Comparison of ENCODE assay signal across 8 mouse cellular contexts in genomic region chr3:65958102-65958839, GRCm38 (mm10). TPM values are rescaled to one million over a fixed set of nuclear protein-coding genes. Genes with fewer than 3 reads are reported as not detected.
DNase-seq lines count a peak whose midpoint lies in the region; ATAC-seq and TF ChIP-seq lines count a peak whose summit lies in the region.

TSS of gene Ccnl1 (minus strand) at chr3:65958249.

- peak; percentile 98 to 99 for DNase-seq in B cell, adult 2 months
- DNase-seq in brain, adult 2 months (ENCODE audit: low read depth, low spot score), result peak; percentile 98
- DNase-seq in heart, adult 9 months (ENCODE audit: low spot score in 2 of 2), result peak; percentile 96 to 97
- DNase-seq in limb, embryonic 14.5 days (ENCODE audit: low spot score), result peak; percentile 94
- DNase-seq in spleen, adult 2 months (ENCODE audit: low read depth in 1 of 2, low spot score in 2 of 2), result peak; percentile 88 to 96

- peak within 1 kb of the TSS; percentile 86 for H3K4me2 ChIP-seq in kidney, embryonic 14.5 days (replicated peaks; ENCODE audit: low read depth, low read length)
- peak within 1 kb of the TSS; percentile 59 for H3K4me2 ChIP-seq in limb, embryonic 14.5 days (replicated peaks; ENCODE audit: low read depth, low read length, severe bottlenecking)
- peak within 1 kb of the TSS; percentile 96 for H3K4me2 ChIP-seq in midbrain, embryonic 16.5 days (ENCODE audit: low read length)

- H3K9me3 ChIP-seq in kidney, embryonic 14.5 days (ENCODE audit: control insufficient read depth, low read length), result no peaks in the 10 kb centered on the region
- H3K9me3 ChIP-seq in limb, embryonic 14.5 days (ENCODE audit: control insufficient read depth, low read length), result no peaks in the 10 kb centered on the region
- H3K9me3 ChIP-seq in midbrain, embryonic 16.5 days (replicated peaks; ENCODE audit: control insufficient read depth, low read length, poor library complexity, severe bottlenecking), result no peaks in the 10 kb centered on the region

- peaks cover 6% of the 10 kb centered on the region for H3K4me1 ChIP-seq in embryonic fibroblast, embryonic 13.5 days (ENCODE audit: control insufficient read depth, insufficient read depth, low read length)
- H3K4me1 ChIP-seq in kidney, embryonic 14.5 days (ENCODE audit: control insufficient read depth, insufficient read depth, low read length), result peaks cover 26% of the 10 kb centered on the region
- peaks cover 35% of the 10 kb centered on the region for H3K4me1 ChIP-seq in limb, embryonic 14.5 days (ENCODE audit: control insufficient read depth, insufficient read depth, low read length)
- peaks cover 34% of the 10 kb centered on the region for H3K4me1 ChIP-seq in midbrain, embryonic 16.5 days (ENCODE audit: control insufficient read depth, insufficient read depth, low read length)
- H3K4me1 ChIP-seq in spleen, adult 2 months (ENCODE audit: control insufficient read depth, insufficient read depth, insufficient read length), result peaks cover 12% of the 10 kb centered on the region

- peaks cover 27% of the 10 kb centered on the region for H3K36me3 ChIP-seq in kidney, embryonic 14.5 days (ENCODE audit: control insufficient read depth, insufficient read depth, low read length)
- H3K36me3 ChIP-seq in limb, embryonic 14.5 days (ENCODE audit: control insufficient read depth, insufficient read depth, low read length), result peaks cover 31% of the 10 kb centered on the region
- H3K36me3 ChIP-seq in midbrain, embryonic 16.5 days (ENCODE audit: control insufficient read depth, insufficient read depth, low read length), result peaks cover 6% of the 10 kb centered on the region; the same call in 1 of the 2 replicates
- H3K36me3 ChIP-seq in spleen, adult 2 months (ENCODE audit: control insufficient read depth, insufficient read depth, low read length), result peaks cover 18% of the 10 kb centered on the region

- peak; percentile 96 for ATAC-seq in kidney, embryonic 14.5 days (ENCODE audit: low FRiP score, low TSS enrichment)
- ATAC-seq in limb, embryonic 14.5 days (ENCODE audit: low FRiP score, low read depth), result peak; percentile 94
- ATAC-seq in midbrain, embryonic 16.5 days, result peak; percentile 98

- peak within 1 kb of the TSS; percentile 97 for H3K27ac ChIP-seq in embryonic fibroblast, embryonic 13.5 days (ENCODE audit: insufficient read depth, low read length)
- peak within 1 kb of the TSS; percentile 99 for H3K27ac ChIP-seq in kidney, embryonic 14.5 days (ENCODE audit: low read depth, low read length)
- H3K27ac ChIP-seq in limb, embryonic 14.5 days (replicated peaks; ENCODE audit: low read depth, low read length), result peak within 1 kb of the TSS; percentile 100
- peak within 1 kb of the TSS; percentile 98 for H3K27ac ChIP-seq in midbrain, embryonic 16.5 days (ENCODE audit: low read length)
- peak within 1 kb of the TSS; percentile 99 for H3K27ac ChIP-seq in spleen, adult 2 months (ENCODE audit: insufficient read depth, low read length)

- H3K4me3 ChIP-seq in embryonic fibroblast, embryonic 13.5 days (ENCODE audit: insufficient read depth, low read length), result peak within 1 kb of the TSS; percentile 75
- peak within 1 kb of the TSS; percentile 97 for H3K4me3 ChIP-seq in kidney, embryonic 14.5 days (ENCODE audit: low read length)
- peak within 1 kb of the TSS; percentile 99 for H3K4me3 ChIP-seq in limb, embryonic 14.5 days (replicated peaks; ENCODE audit: low read length)
- H3K4me3 ChIP-seq in midbrain, embryonic 16.5 days (ENCODE audit: low read depth, low read length), result peak within 1 kb of the TSS; percentile 78
- peak within 1 kb of the TSS; percentile 93 for H3K4me3 ChIP-seq in spleen, adult 2 months (ENCODE audit: extremely low read depth, insufficient read depth, insufficient read length)

- peak within 1 kb of the TSS; percentile 100 for H3K9ac ChIP-seq in kidney, embryonic 14.5 days (ENCODE audit: low read depth, low read length)
- H3K9ac ChIP-seq in limb, embryonic 14.5 days (ENCODE audit: low read depth, low read length, severe bottlenecking), result peak within 1 kb of the TSS; percentile 99
- peak within 1 kb of the TSS; percentile 96 for H3K9ac ChIP-seq in midbrain, embryonic 16.5 days (ENCODE audit: low read depth, low read length)

- peak; percentile 92 for TF ChIP-seq POLR2A in embryonic fibroblast, embryonic 13.5 days (IDR thresholded peaks at IDR 0.05; ENCODE audit: low read depth, low read length)
- TF ChIP-seq POLR2A in limb, embryonic 14.5 days (IDR thresholded peaks at IDR 0.05; ENCODE audit: borderline replicate concordance, extremely low read depth, insufficient read depth, insufficient read length), result peak; percentile 92
- TF ChIP-seq POLR2A in spleen, adult 2 months (IDR thresholded peaks at IDR 0.05; ENCODE audit: low read depth, low read length), result peak; percentile 89

- no peak for TF ChIP-seq CTCF in embryonic fibroblast, embryonic 13.5 days (IDR thresholded peaks at IDR 0.05; ENCODE audit: borderline replicate concordance, insufficient read depth, low read length)
- no peak for TF ChIP-seq CTCF in spleen, adult 2 months (IDR thresholded peaks at IDR 0.05; ENCODE audit: extremely low read depth, insufficient read depth, insufficient read length, insufficient replicate concordance)

- no peaks in the 10 kb centered on the region for H3K27me3 ChIP-seq in kidney, embryonic 14.5 days (ENCODE audit: control insufficient read depth, insufficient read depth, low read length)
- H3K27me3 ChIP-seq in limb, embryonic 14.5 days (ENCODE audit: control insufficient read depth, insufficient read depth, low read length), result no peaks in the 10 kb centered on the region
- no peaks in the 10 kb centered on the region for H3K27me3 ChIP-seq in midbrain, embryonic 16.5 days (ENCODE audit: control insufficient read depth, insufficient read depth, low read depth, low read length)
- no peaks in the 10 kb centered on the region for H3K27me3 ChIP-seq in spleen, adult 2 months (ENCODE audit: control insufficient read depth, insufficient read depth, low read length)

- under 1% methylated on average over 69 of the region's 70 CpGs for WGBS in kidney, embryonic 14.5 days
- WGBS in limb, embryonic 14.5 days, result under 1% methylated on average over 65 of the region's 70 CpGs
- under 1% methylated on average over 69 of the region's 70 CpGs for WGBS in midbrain, embryonic 16.5 days
- under 1% methylated on average over 69 of the region's 70 CpGs for WGBS in spleen, adult 2 months

RNA-seq across cellular contexts. Expression of gene Ccnl1, which starts in this region (rescaled TPM):
- polyA plus RNA-seq in embryonic fibroblast, embryonic 13.5 days (2011; ENCODE audit: insufficient read length, low read depth, missing spikeins), result 94.5 and 115 TPM in 2 replicates
- polyA plus RNA-seq in kidney, embryonic 14.5 days (2014; fragmentation: Nextera tagmentation; extraction: Ambion mirVana), result 88.7 and 136 TPM in 2 replicates
- 122 and 137 TPM in 2 replicates for polyA plus RNA-seq in limb, embryonic 14.5 days (2012; rRNA removed)
- polyA plus RNA-seq in limb, embryonic 14.5 days (2014; fragmentation: Nextera tagmentation; extraction: Ambion mirVana), result 127 and 135 TPM in 2 replicates
- 64.7 and 73.2 TPM in 2 replicates for polyA plus RNA-seq in midbrain, embryonic 16.5 days (2015; fragmentation: Nextera tagmentation; extraction: Ambion mirVana)
- polyA plus RNA-seq in spleen, adult 2 months (2012; rRNA removed), result 52.5 and 95.8 TPM in 2 replicates

Comparison
In these comparisons a context has a peak if more than half of its experiments do, and no peak if none do; other contexts are left out.
1. Peak in every context shown above with its lines: DNase-seq, ATAC-seq, H3K4me3 ChIP-seq and H3K27ac ChIP-seq.